Mouse (Mus musculus): Measurements from ENCODE around the gene AW551984. TPM values are rescaled to one million over a fixed set of nuclear protein-coding genes. Genes with fewer than 3 reads are reported as not detected.
A peak's percentile ranks its signal among the peaks of the same experiment; 100 is the strongest.

AW551984 gene
- 24.7 and 32.1 TPM in 2 replicates for polyA plus RNA-seq (2014; fragmentation: Nextera tagmentation; extraction: Ambion mirVana)

GRCm38 (mm10) chr9:39603999-39604453 lies at the start of gene AW551984:
Gene AW551984, minus strand, starts transcription at chr9:39604403.
- WGBS, result under 1% methylated on average over 8 of the region's 8 CpGs
- DNase-seq (ENCODE audit: low spot score), result peak; percentile 58
- peak within 1 kb of the TSS; percentile 54; the same call in 1 of the 2 replicates for H3K27ac ChIP-seq (ENCODE audit: low read depth)

GRCm38 (mm10) chr9:39647382-39647781 lies 43.2 kb upstream of the AW551984 start:
- 93% methylated on average over 4 of the region's 4 CpGs for WGBS
- Histone ChIP-seq H3K4me3 (ENCODE audit: low read depth, low read length) (no peak overlapping the region), H3K4me2 (ENCODE audit: low read length) (no peak overlapping the region), H3K27me3 (replicated peaks; ENCODE audit: control insufficient read depth, insufficient read depth, low read length) (no peaks in the 10 kb centered on the region), H3K4me1 (replicated peaks; ENCODE audit: control insufficient read depth, insufficient read depth, low read length) (no peaks in the 10 kb centered on the region), H3K9ac (ENCODE audit: low read length) (no peak overlapping the region), H3K36me3 (ENCODE audit: control insufficient read depth, insufficient read depth, low read length) (no peaks in the 10 kb centered on the region), H3K9me3 (ENCODE audit: control insufficient read depth, low read length) (no peaks in the 10 kb centered on the region), H3K27ac (ENCODE audit: low read depth) (no peak overlapping the region)
- no peak for DNase-seq (ENCODE audit: low spot score)
- no peak for ATAC-seq (replicated peaks; ENCODE audit: low FRiP score, low TSS enrichment, low read depth)

More at GRCm38 (mm10) chr9:39603999-39604453, at the start of gene AW551984:
- H3K36me3 ChIP-seq (ENCODE audit: control insufficient read depth, insufficient read depth, low read length), result no peaks in the 10 kb centered on the region
- no peaks in the 10 kb centered on the region for H3K27me3 ChIP-seq (replicated peaks; ENCODE audit: control insufficient read depth, insufficient read depth, low read length)
- peak within 1 kb of the TSS; percentile 30; the same call in 1 of the 2 replicates for H3K9ac ChIP-seq (ENCODE audit: low read length)
- H3K9me3 ChIP-seq (ENCODE audit: control insufficient read depth, low read length), result no peaks in the 10 kb centered on the region
- H3K4me3 ChIP-seq (ENCODE audit: low read depth, low read length), result peak within 1 kb of the TSS; percentile 42
- ATAC-seq (replicated peaks; ENCODE audit: low FRiP score, low TSS enrichment, low read depth), result peak; percentile 73
- H3K4me1 ChIP-seq (replicated peaks; ENCODE audit: control insufficient read depth, insufficient read depth, low read length), result no peaks in the 10 kb centered on the region
- peak within 1 kb of the TSS; percentile 78 for H3K4me2 ChIP-seq (ENCODE audit: low read length)

DNA sequence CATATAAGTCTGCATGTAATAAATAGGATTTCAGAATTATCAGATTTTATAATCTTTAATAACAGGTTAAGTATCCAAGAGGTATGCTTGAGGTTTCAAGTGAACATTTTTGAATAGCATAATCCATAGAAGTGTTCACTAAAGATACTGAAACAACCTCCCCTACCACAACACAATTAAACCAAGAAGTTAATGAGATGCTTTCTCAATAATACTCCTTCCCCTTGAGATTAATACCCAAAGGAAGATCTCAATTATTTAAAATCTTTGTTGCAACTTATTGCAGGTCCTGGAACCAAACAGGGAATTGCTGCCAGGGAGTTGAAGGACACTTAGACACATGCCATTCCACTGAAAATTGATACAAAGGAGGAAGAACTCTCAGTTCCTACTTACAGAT lies 40.6 kb upstream of the AW551984 start, which contains the start of gene Olfr961:
Gene Olfr961, plus strand, starts transcription at position 301 of the 400 bp plus-strand sequence.
- Histone ChIP-seq H3K4me3 (ENCODE audit: low read depth, low read length) (no peak within 1 kb of the TSS), H3K27ac (ENCODE audit: low read depth) (no peak within 1 kb of the TSS), H3K9me3 (ENCODE audit: control insufficient read depth, low read length) (no peaks in the 10 kb centered on the region), H3K27me3 (replicated peaks; ENCODE audit: control insufficient read depth, insufficient read depth, low read length) (no peaks in the 10 kb centered on the region), H3K9ac (ENCODE audit: low read length) (no peak within 1 kb of the TSS), H3K36me3 (ENCODE audit: control insufficient read depth, insufficient read depth, low read length) (no peaks in the 10 kb centered on the region), H3K4me2 (ENCODE audit: low read length) (no peak within 1 kb of the TSS), H3K4me1 (replicated peaks; ENCODE audit: control insufficient read depth, insufficient read depth, low read length) (no peaks in the 10 kb centered on the region)
- ATAC-seq (replicated peaks; ENCODE audit: low FRiP score, low TSS enrichment, low read depth), result no peak
- DNase-seq (ENCODE audit: low spot score), result no peak

- no peak overlapping the region for H3K4me3 ChIP-seq (ENCODE audit: low read depth, low read length)
- no peak for DNase-seq (ENCODE audit: low spot score)
- no peaks in the 10 kb centered on the region for H3K36me3 ChIP-seq (ENCODE audit: control insufficient read depth, insufficient read depth, low read length)
- H3K27me3 ChIP-seq (replicated peaks; ENCODE audit: control insufficient read depth, insufficient read depth, low read length), result no peaks in the 10 kb centered on the region
- no peak overlapping the region for H3K9ac ChIP-seq (ENCODE audit: low read length)
- H3K27ac ChIP-seq (ENCODE audit: low read depth), result no peak overlapping the region
- H3K9me3 ChIP-seq (ENCODE audit: control insufficient read depth, low read length), result no peaks in the 10 kb centered on the region
- 33% methylated on average over 4 of the region's 4 CpGs for WGBS
- no peak overlapping the region for H3K4me2 ChIP-seq (ENCODE audit: low read length)
- ATAC-seq (replicated peaks; ENCODE audit: low FRiP score, low TSS enrichment, low read depth), result no peak
- no peaks in the 10 kb centered on the region for H3K4me1 ChIP-seq (replicated peaks; ENCODE audit: control insufficient read depth, insufficient read depth, low read length)
These were observed 29.9 kb upstream of the AW551984 start for GRCm38 (mm10) chr9:39633913-39634594.

GRCm38 (mm10) chr9:39629069-39629468 lies 24.9 kb upstream of the AW551984 start:
- Histone ChIP-seq H3K9ac (ENCODE audit: low read length) (no peak overlapping the region), H3K4me1 (replicated peaks; ENCODE audit: control insufficient read depth, insufficient read depth, low read length) (no peaks in the 10 kb centered on the region), H3K9me3 (ENCODE audit: control insufficient read depth, low read length) (no peaks in the 10 kb centered on the region), H3K4me3 (ENCODE audit: low read depth, low read length) (no peak overlapping the region), H3K27ac (ENCODE audit: low read depth) (no peak overlapping the region), H3K4me2 (ENCODE audit: low read length) (no peak overlapping the region), H3K27me3 (replicated peaks; ENCODE audit: control insufficient read depth, insufficient read depth, low read length) (no peaks in the 10 kb centered on the region), H3K36me3 (ENCODE audit: control insufficient read depth, insufficient read depth, low read length) (no peaks in the 10 kb centered on the region)
- 68% methylated on average over 2 of the region's 2 CpGs for WGBS
- ATAC-seq (replicated peaks; ENCODE audit: low FRiP score, low TSS enrichment, low read depth) (no peak), DNase-seq (ENCODE audit: low spot score) (no peak)

DNA sequence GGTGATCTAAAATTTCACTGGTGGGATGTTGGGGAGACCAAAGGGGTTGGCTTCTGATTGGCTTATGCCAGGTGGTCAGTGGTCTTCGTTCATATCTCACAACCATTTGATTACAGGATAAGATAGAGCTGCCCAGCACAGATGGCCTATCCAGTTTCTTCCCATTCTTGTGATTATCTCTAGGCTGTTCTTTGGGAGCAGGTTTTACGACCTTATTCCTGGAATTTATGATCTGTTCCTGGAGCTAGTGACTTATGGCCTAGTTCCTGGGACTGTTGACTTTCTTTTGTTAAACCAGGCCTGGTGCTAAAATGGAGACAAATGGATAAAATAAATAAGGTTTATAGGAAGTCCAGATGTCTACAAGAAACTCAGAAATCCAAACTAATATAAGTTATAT lies 20.5 kb upstream of the AW551984 start:
- ATAC-seq (replicated peaks; ENCODE audit: low FRiP score, low TSS enrichment, low read depth), result no peak
- Histone ChIP-seq H3K4me1 (replicated peaks; ENCODE audit: control insufficient read depth, insufficient read depth, low read length) (no peaks in the 10 kb centered on the region), H3K9me3 (ENCODE audit: control insufficient read depth, low read length) (no peaks in the 10 kb centered on the region), H3K4me2 (ENCODE audit: low read length) (no peak overlapping the region), H3K36me3 (ENCODE audit: control insufficient read depth, insufficient read depth, low read length) (no peaks in the 10 kb centered on the region), H3K9ac (ENCODE audit: low read length) (no peak overlapping the region), H3K4me3 (ENCODE audit: low read depth, low read length) (no peak overlapping the region), H3K27me3 (replicated peaks; ENCODE audit: control insufficient read depth, insufficient read depth, low read length) (no peaks in the 10 kb centered on the region), H3K27ac (ENCODE audit: low read depth) (no peak overlapping the region)
- DNase-seq (ENCODE audit: low spot score), result no peak
- WGBS, result 27% methylated on average over 2 of the region's 2 CpGs

- 91% methylated on average over 3 of the region's 3 CpGs for WGBS
- Histone ChIP-seq H3K9me3 (ENCODE audit: control insufficient read depth, low read length) (no peaks in the 10 kb centered on the region), H3K9ac (ENCODE audit: low read length) (no peak overlapping the region), H3K4me3 (ENCODE audit: low read depth, low read length) (no peak overlapping the region), H3K4me1 (replicated peaks; ENCODE audit: control insufficient read depth, insufficient read depth, low read length) (no peaks in the 10 kb centered on the region), H3K36me3 (ENCODE audit: control insufficient read depth, insufficient read depth, low read length) (no peaks in the 10 kb centered on the region), H3K4me2 (ENCODE audit: low read length) (no peak overlapping the region), H3K27me3 (replicated peaks; ENCODE audit: control insufficient read depth, insufficient read depth, low read length) (no peaks in the 10 kb centered on the region), H3K27ac (ENCODE audit: low read depth) (no peak overlapping the region)
- DNase-seq (ENCODE audit: low spot score), result no peak
- ATAC-seq (replicated peaks; ENCODE audit: low FRiP score, low TSS enrichment, low read depth), result no peak
These were observed 19.6 kb upstream of the AW551984 start for GRCm38 (mm10) chr9:39623783-39624182.

DNA sequence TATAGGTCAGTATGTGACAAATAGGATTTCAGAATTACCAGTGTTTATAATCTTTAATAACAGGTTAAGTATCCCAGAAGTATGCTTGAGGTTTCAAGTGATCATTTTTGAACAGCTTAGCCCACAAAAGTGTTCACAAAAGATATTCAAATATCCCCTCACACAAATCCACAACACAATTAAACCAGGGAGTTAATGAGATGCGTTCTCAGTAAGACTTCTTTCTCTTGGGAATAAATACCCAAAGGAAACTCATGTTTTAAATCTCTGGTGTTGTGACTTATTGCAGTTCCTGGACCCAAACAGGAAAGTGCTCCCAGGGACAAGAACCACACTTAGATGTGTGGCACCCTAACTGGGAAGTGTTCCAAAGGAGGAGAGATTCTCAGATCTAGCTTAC lies 16.9 kb upstream of the AW551984 start, which contains the start of gene Olfr960:
Gene Olfr960, plus strand, starts transcription at position 301 of the 400 bp plus-strand sequence.
- Histone ChIP-seq H3K9ac (ENCODE audit: low read length) (no peak within 1 kb of the TSS), H3K4me1 (replicated peaks; ENCODE audit: control insufficient read depth, insufficient read depth, low read length) (no peaks in the 10 kb centered on the region), H3K4me2 (ENCODE audit: low read length) (no peak within 1 kb of the TSS), H3K27me3 (replicated peaks; ENCODE audit: control insufficient read depth, insufficient read depth, low read length) (no peaks in the 10 kb centered on the region), H3K27ac (ENCODE audit: low read depth) (no peak within 1 kb of the TSS), H3K4me3 (ENCODE audit: low read depth, low read length) (no peak within 1 kb of the TSS), H3K9me3 (ENCODE audit: control insufficient read depth, low read length) (no peaks in the 10 kb centered on the region), H3K36me3 (ENCODE audit: control insufficient read depth, insufficient read depth, low read length) (no peaks in the 10 kb centered on the region)
- ATAC-seq (replicated peaks; ENCODE audit: low FRiP score, low TSS enrichment, low read depth), result no peak
- DNase-seq (ENCODE audit: low spot score), result no peak
- 80% methylated on average over 1 of the region's 1 CpGs for WGBS

DNA sequence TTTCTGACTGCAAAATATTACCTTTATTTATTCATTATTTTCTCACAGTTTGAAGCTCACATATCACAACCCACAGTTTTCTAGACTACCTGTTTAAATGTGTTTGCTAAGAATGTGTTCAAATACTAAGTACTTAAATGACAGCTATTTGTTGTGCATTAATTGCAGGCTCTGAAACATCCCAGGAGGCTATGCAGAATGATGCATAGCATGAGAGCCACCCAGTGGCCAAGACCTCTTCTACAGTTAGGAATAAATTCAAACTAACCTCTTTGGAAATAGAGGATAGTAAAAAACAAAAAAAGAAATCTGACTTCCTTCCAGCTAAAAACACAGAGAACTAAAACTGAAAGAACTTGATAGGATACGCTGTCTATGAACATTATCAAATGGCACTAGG lies 7.8 kb upstream of the AW551984 start:
- no peaks in the 10 kb centered on the region for H3K27me3 ChIP-seq (replicated peaks; ENCODE audit: control insufficient read depth, insufficient read depth, low read length)
- H3K36me3 ChIP-seq (ENCODE audit: control insufficient read depth, insufficient read depth, low read length), result no peaks in the 10 kb centered on the region
- no peaks in the 10 kb centered on the region for H3K4me1 ChIP-seq (replicated peaks; ENCODE audit: control insufficient read depth, insufficient read depth, low read length)
- DNase-seq (ENCODE audit: low spot score) (no peak), ATAC-seq (replicated peaks; ENCODE audit: low FRiP score, low TSS enrichment, low read depth) (no peak)
- no peak overlapping the region for H3K4me3 ChIP-seq (ENCODE audit: low read depth, low read length)
- WGBS, result 68% methylated on average over 1 of the region's 1 CpGs
- H3K4me2 ChIP-seq (ENCODE audit: low read length), result no peak overlapping the region
- no peaks in the 10 kb centered on the region for H3K9me3 ChIP-seq (ENCODE audit: control insufficient read depth, low read length)
- H3K9ac ChIP-seq (ENCODE audit: low read length), result no peak overlapping the region
- H3K27ac ChIP-seq (ENCODE audit: low read depth), result no peak overlapping the region

Data from intestine, embryonic 14.5 days (tissue).